Mouse (Mus musculus): ENCODE results near the gene Atp5s.

DNA sequence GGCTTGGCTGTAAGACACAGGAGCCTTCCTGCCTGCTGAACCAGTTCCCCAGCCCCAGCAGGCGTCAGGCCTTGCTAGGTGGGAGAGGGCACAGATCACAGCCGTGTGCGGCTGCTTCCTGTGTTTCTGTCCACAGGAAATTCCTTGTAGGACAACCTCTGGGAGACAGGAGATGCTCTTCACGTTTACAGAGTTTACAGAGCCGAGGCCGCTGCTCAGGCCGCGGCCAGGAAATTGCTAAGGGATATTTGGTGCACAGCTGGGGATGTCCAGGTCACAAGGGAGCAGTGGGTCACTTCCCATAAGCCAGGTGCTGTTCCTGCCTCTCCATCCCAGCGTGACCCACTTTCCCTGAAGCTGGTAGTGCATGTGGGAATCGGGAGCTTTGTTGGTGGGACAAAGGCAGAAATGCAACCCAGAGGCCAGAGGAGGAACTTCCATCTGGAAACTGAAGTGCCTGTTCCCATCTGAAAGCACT lies 27.2 kb downstream of the Atp5s start:
- TF ChIP-seq POLR2A (IDR thresholded peaks at IDR 0.05; ENCODE audit: control insufficient read depth, extremely low read depth, insufficient read depth, low read length, poor library complexity): no peak
- TF ChIP-seq CTCF (IDR thresholded peaks at IDR 0.05; ENCODE audit: borderline replicate concordance, control insufficient read depth, extremely low read depth, insufficient read depth, low read length, poor library complexity): no peak
